Mouse (Mus musculus) forebrain, postnatal 0 days (tissue): Measurements from ENCODE around the gene Gm973. TPM values are rescaled to one million over a fixed set of nuclear protein-coding genes. Genes with fewer than 3 reads are reported as not detected.
A peak's percentile ranks its signal among the peaks of the same experiment; 100 is the strongest.

Experiments
- ATAC-seq: fragments of 200-750 bp; cut with Nextera tagmentation; 2 replicates; pipeline ENCODE4 v1.8.0; 2017; ENCODE audit warnings: mild to moderate bottlenecking, moderate library complexity
- DNase-seq: peaks from one replicate; pipeline ENCODE4 v3.0.0-alpha.2; 2015
- H3K27ac ChIP-seq: fragments of 300-500 bp; sonication (generic); 2 replicates; pipeline ENCODE4 v1.5.1; 2014; ENCODE audit warnings: low read depth, mild to moderate bottlenecking, antibody characterized with exemption, low read length, moderate library complexity, mixed read lengths
- H3K27me3 ChIP-seq: fragments of 300-500 bp; sonication (generic); 2 replicates; pipeline ENCODE4 v1.6.1; 2014; ENCODE audit warnings: mild to moderate bottlenecking, low read length, mixed read lengths; ENCODE audit not compliant: insufficient read depth
- H3K36me3 ChIP-seq: fragments of 300-500 bp; sonication (generic); 2 replicates; pipeline ENCODE4 v1.6.1; 2014; ENCODE audit warnings: mild to moderate bottlenecking, moderate library complexity; ENCODE audit not compliant: insufficient read depth
- H3K4me1 ChIP-seq: fragments of 300-500 bp; sonication (generic); 2 replicates; pipeline ENCODE4 v1.6.1; 2014; ENCODE audit warnings: antibody characterized with exemption; ENCODE audit not compliant: insufficient read depth
- H3K4me2 ChIP-seq: fragments of 300-500 bp; sonication (generic); 2 replicates; pipeline ENCODE4 v1.6.1; 2014; ENCODE audit warnings: low read depth, mild to moderate bottlenecking, moderate library complexity
- H3K4me3 ChIP-seq: fragments of 300-500 bp; sonication (generic); 2 replicates; pipeline ENCODE4 v1.5.1; 2014; ENCODE audit warnings: low read depth, low read length, mixed read lengths
- H3K9ac ChIP-seq: fragments of 300-500 bp; sonication (generic); 2 replicates; pipeline ENCODE4 v1.6.1; 2014; ENCODE audit warnings: mild to moderate bottlenecking
- H3K9me3 ChIP-seq: fragments of 300-500 bp; sonication (generic); 2 replicates; pipeline ENCODE4 v1.6.1; 2016; ENCODE audit warnings: low read length
- CTCF ChIP-seq: sonication (generic); IDR thresholded peaks from 2 replicates; pipeline ENCODE4 v1.5.1; 2016; ENCODE audit warnings: antibody characterized with exemption, control low read depth, low read depth
- WGBS: fragments of 180-500 bp; shearing (Covaris S2); extraction: QIAGEN DNeasy Blood & Tissue Kit; methylation state at CpG from one replicate; pipeline ENCODE4 v1.1.7; 2014; 5-methylcytosine and 5-hydroxymethylcytosine counted together
- polyA plus RNA-seq: library from polyadenylated mRNA; unstranded; fragments of >200 nt; fragmentation: Nextera tagmentation; extraction: Ambion mirVana; gene quantifications from 2 replicates; pipeline ENCODE4 v1.2.1, GENCODE M21; 2015
- total RNA-seq: library from RNA; depleted of rRNA; stranded (reverse); fragments of >200 nt; gene quantifications from 2 replicates; pipeline ENCODE4 v1.2.3, GENCODE M21; 2014

The Gm973 gene
- total and polyA plus RNA-seq, 2 experiments from 2014 or later, result 5.4 to 13.8 TPM

DNA sequence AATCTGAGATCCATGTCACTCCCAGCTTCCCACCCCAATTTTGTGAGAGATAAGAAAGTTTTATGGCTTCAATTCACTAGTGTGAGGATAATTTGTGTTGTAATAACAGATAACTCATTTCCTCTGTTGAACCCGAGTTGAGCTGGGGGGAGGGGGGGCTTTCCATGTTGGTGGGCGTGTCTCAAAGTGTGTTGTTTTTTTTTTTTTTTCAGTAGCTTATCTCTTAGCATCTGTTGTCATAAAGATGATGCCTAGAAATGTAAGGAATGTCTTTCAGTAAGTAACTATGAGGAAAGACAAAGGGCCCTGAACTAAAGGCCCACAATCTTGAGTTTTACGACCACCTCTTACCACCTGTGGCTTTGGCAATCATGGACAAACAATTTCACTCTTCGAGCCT is 54.7 kb downstream of the Gm973 start:
- no peak for ATAC-seq
- Histone ChIP-seq H3K4me1 (peaks cover 8% of the 10 kb centered on the region; the same call in 1 of the 2 replicates), H3K27me3 (no peaks in the 10 kb centered on the region), H3K36me3 (no peaks in the 10 kb centered on the region), H3K9ac (no peak overlapping the region), H3K4me3 (no peak overlapping the region), H3K9me3 (no peaks in the 10 kb centered on the region), H3K4me2 (no peak overlapping the region), H3K27ac (no peak overlapping the region)
- 87% methylated on average over 4 of the region's 4 CpGs for WGBS
- no peak for DNase-seq
- no peak for TF ChIP-seq CTCF

DNA sequence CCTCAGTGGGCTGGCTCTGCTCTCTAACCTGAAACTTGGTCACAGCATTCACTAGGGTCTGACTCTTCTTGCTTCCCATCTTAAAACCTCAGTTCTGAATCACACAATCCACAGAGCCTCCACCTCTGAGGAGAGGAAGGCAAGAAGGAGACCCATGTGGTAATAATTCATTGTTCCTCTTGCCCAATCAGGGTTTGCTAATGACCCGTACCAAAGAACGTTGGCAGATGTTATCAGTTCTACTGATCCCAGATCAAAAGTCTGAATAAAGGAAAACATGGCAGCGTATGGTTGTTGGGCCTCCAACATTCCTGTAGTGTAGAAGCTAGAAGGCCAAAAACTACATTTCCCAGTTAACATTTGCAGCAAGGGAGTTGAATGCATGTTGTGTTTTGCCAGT is 55.4 kb downstream of the Gm973 start:
- H3K9me3 ChIP-seq, result no peaks in the 10 kb centered on the region
- no peak for DNase-seq
- H3K27ac ChIP-seq, result no peak overlapping the region
- H3K4me3 ChIP-seq, result no peak overlapping the region
- no peaks in the 10 kb centered on the region for H3K27me3 ChIP-seq
- H3K36me3 ChIP-seq, result no peaks in the 10 kb centered on the region
- peaks cover 7% of the 10 kb centered on the region; the same call in 1 of the 2 replicates for H3K4me1 ChIP-seq
- H3K9ac ChIP-seq, result no peak overlapping the region
- no peak for TF ChIP-seq CTCF
- 83% methylated on average over 3 of the region's 3 CpGs for WGBS
- no peak for ATAC-seq
- no peak overlapping the region for H3K4me2 ChIP-seq

DNA sequence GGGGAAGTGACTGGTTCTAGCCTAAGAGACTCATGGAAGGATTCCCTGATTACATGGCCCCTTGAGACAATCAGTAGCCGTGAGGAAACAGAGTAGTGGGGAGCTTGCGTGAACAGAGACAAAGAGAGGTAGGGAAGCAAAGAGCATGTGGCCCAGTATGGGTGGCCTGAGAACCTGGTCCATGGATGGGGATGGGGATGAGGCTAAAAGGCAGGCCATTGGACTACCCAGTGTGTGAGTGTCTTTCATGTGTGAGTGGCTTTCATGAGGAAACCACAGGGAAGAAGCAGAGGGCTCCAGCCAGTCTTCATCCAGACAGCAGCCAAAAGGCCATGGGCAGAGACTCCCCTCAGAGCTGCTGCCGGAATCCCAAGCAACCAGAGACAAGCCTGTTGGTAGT is 57.8 kb downstream of the Gm973 start:
- peak; percentile 19; the same call in 1 of the 2 replicates for ATAC-seq
- no peak overlapping the region for H3K4me3 ChIP-seq
- peak overlapping the region; percentile 83 for H3K27ac ChIP-seq
- H3K9ac ChIP-seq, result peak overlapping the region; percentile 38; the same call in 1 of the 2 replicates
- no peak for DNase-seq
- H3K9me3 ChIP-seq, result no peaks in the 10 kb centered on the region
- H3K4me1 ChIP-seq, result peaks cover 4% of the 10 kb centered on the region; the same call in 1 of the 2 replicates
- no peak for TF ChIP-seq CTCF
- H3K27me3 ChIP-seq, result no peaks in the 10 kb centered on the region
- WGBS, result 68% methylated on average over 3 of the region's 3 CpGs
- peak overlapping the region; percentile 60 for H3K4me2 ChIP-seq
- no peaks in the 10 kb centered on the region for H3K36me3 ChIP-seq

DNA sequence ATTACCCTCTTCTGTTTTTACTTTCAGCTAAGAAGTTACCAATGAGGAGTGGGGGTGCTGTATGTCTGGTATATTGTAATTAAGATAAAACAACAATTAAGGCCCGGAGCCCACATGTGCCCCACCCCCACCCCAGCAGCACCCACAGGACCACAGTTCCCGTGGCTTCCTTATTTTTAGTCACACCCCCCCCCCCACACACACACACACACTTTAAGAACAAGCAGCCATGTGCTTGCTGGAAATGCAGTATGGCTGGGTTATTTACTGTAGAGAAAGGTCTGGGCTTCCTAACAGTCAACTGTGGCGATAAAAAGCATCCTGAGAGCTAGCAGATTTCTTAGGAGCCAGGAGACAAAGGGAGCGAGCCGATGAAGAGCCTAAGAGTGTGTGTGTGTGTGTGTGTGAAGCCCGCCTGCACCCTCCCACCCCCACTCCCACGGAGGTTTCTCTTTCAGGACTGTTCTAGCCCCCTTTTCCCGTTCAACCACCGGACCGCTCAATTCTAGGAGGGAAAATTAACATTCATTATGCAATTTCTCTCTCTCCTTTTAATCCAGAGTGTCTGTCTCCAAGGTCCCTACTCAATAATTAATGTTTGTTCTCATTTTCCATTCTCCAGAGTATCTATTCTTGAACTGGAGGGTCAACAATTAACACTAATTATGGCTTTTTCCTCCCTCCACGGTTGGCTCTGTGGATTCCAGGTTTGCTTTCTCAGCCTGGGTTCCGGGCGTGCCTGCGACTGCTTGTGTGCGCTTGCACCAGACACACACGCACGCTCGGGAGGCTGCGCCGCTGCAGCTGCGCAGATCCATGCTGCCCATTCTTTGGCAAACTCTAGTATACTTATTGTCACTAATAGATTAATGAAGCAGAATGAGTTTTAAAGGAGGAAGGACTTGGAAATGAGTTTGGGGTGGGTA is 58.5 kb downstream of the Gm973 start:
- peak overlapping the region; percentile 83 for H3K27ac ChIP-seq
- TF ChIP-seq CTCF, result no peak
- peak; percentile 84 for DNase-seq
- H3K9ac ChIP-seq, result peak overlapping the region; percentile 38
- H3K27me3 ChIP-seq, result no peaks in the 10 kb centered on the region
- peak overlapping the region; percentile 60 for H3K4me2 ChIP-seq
- 9% methylated on average over 21 of the region's 21 CpGs for WGBS
- H3K4me3 ChIP-seq, result peak overlapping the region; percentile 34
- peak; percentile 94 for ATAC-seq
- peaks cover 4% of the 10 kb centered on the region; the same call in 1 of the 2 replicates for H3K4me1 ChIP-seq
- H3K9me3 ChIP-seq, result no peaks in the 10 kb centered on the region
- H3K36me3 ChIP-seq, result no peaks in the 10 kb centered on the region

DNA sequence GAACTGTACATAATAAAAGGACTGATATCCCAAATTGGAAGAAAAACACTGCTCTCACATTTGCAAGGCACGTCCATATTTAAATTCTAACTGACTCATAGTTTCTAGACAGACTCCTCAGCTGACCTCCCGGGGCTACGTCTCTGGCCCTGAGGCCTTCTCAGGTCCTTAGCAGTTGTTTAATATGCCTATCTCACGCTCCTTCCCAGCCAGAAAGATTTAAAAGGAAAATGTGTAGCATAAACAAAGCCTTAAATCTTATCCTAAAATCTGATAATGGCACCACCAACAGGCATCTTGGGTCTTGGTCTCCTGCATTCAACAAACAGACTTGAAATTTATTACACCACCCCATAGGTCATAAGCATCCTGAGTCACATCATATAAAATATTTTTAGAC is 62.7 kb downstream of the Gm973 start:
- 82% methylated on average over 4 of the region's 4 CpGs for WGBS
- no peak overlapping the region for H3K27ac ChIP-seq
- peaks cover 4% of the 10 kb centered on the region; the same call in 1 of the 2 replicates for H3K4me1 ChIP-seq
- DNase-seq, result no peak
- H3K27me3 ChIP-seq, result no peaks in the 10 kb centered on the region
- H3K4me3 ChIP-seq, result no peak overlapping the region
- no peak for TF ChIP-seq CTCF
- no peak overlapping the region for H3K4me2 ChIP-seq
- no peak overlapping the region for H3K9ac ChIP-seq
- no peaks in the 10 kb centered on the region for H3K36me3 ChIP-seq
- ATAC-seq, result no peak
- no peaks in the 10 kb centered on the region for H3K9me3 ChIP-seq

DNA sequence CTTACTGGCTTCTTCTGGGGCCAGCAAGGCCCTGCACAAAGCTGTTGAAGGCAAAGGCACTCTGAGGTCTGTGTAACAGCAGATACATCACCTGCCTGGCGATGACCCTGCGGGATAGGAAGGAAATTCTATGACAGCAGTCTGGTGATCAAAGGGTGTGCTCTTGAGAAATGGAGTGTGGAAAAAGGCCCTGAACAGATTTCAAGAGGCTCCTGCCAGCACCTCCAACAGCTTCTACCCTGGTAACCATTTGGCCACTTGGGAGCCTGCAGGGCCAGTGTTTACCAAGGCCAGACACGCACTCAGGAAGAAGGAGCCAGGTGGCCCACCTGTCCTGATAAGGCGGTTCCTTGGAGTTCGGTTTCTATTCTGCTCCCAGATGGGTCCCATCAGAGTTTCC is 63.3 kb downstream of the Gm973 start:
- H3K9ac ChIP-seq, result no peak overlapping the region
- no peaks in the 10 kb centered on the region for H3K27me3 ChIP-seq
- no peak overlapping the region for H3K4me3 ChIP-seq
- no peaks in the 10 kb centered on the region; the same call in 1 of the 2 replicates for H3K4me1 ChIP-seq
- 79% methylated on average over 5 of the region's 5 CpGs for WGBS
- ATAC-seq (no peak), DNase-seq (no peak)
- no peaks in the 10 kb centered on the region for H3K9me3 ChIP-seq
- H3K27ac ChIP-seq, result no peak overlapping the region
- H3K36me3 ChIP-seq, result no peaks in the 10 kb centered on the region
- no peak overlapping the region for H3K4me2 ChIP-seq
- TF ChIP-seq CTCF, result no peak

DNA sequence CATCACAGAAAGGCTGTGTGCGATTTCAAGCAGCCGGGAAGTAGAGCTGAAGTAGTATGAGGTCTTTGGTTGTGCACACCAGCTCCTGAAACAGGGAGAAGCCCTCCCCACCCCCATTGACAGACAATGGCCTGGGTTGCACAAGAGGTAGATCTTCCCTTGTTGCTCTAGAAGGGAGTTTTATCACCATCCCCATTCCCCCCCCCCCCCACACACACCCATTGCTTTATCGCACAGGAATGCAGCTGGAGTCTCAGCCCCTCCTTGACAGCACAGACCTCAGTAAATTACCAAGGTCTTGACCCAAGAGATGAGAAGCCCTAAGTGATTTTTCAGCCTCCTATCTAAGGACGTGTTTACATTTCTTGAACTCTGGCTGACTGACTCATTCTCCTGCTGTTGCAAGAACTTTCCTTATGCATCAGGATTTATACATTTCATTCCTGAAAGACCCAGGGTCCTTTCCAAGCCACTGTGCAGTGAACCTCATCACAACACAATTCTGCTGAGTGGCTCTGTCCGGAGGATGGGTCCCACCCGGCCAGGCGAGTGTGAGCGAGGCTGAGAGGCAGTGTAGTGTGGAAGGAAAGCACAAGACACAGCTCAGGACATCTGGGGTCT is 64.2 kb downstream of the Gm973 start:
- Histone ChIP-seq H3K36me3 (no peaks in the 10 kb centered on the region), H3K4me3 (no peak overlapping the region), H3K9ac (no peak overlapping the region), H3K4me2 (no peak overlapping the region), H3K9me3 (no peaks in the 10 kb centered on the region), H3K4me1 (no peaks in the 10 kb centered on the region; the same call in 1 of the 2 replicates), H3K27me3 (no peaks in the 10 kb centered on the region), H3K27ac (no peak overlapping the region)
- 67% methylated on average over 8 of the region's 8 CpGs for WGBS
- no peak for TF ChIP-seq CTCF
- no peak for DNase-seq
- no peak for ATAC-seq
